Mouse (Mus musculus) G1E (cell line): Measurements from ENCODE around the gene Cmklr1.

ENCODE experiments used
- CTCF ChIP-seq: IDR thresholded peaks from 2 replicates; pipeline ENCODE4 v1.5.1; 2012; ENCODE audit warnings: low read depth, low read length, inconsistent platforms, mixed read lengths
- GATA1 ChIP-seq: IDR thresholded peaks from 2 replicates; pipeline ENCODE4 v1.6.1; 2012; ENCODE audit warnings: borderline replicate concordance, low read length, inconsistent platforms, mixed read lengths
- POLR2AphosphoS5 ChIP-seq: IDR thresholded peaks from 2 replicates; pipeline ENCODE4 v1.6.1; 2012; ENCODE audit warnings: low read depth, low read length, inconsistent platforms; ENCODE audit not compliant: insufficient replicate concordance
- TAL1 ChIP-seq: conservative IDR thresholded peaks from 2 replicates; pipeline ENCODE4 v1.6.1; 2012; ENCODE audit warnings: low read depth, low read length, inconsistent platforms, mixed read lengths

DNA sequence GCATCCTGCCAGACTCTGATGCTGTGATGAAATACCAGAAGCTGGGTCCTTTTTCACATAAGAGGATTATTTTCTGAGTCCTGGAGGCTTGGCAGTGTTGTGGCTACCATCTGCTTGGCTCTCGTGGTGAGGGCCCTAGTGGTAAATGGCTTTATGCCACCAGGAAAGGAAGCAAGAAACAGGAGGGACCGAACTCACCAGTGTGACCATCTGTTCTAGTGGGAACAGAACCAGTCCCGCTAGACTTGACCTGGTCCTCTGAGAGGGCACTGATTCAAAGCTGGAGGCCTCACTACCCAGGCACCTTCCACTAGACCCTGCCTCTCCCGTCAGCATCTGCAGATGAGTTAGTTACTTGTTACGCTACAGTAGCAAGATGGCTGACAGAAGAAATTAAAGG lies 33.0 kb upstream of the Cmklr1 start:
- TF ChIP-seq CTCF (no peak), GATA1 (no peak), TAL1 (no peak), POLR2AphosphoS5 (no peak)
